Mouse (Mus musculus): Measurements from ENCODE around the gene Fbln2. TPM values are rescaled to one million over a fixed set of nuclear protein-coding genes. Genes with fewer than 3 reads are reported as not detected.
A peak's percentile ranks its signal among the peaks of the same experiment; 100 is the strongest.

The Fbln2 gene
- polyA plus RNA-seq, 1 experiment from 2014 or later: 298 TPM

DNA sequence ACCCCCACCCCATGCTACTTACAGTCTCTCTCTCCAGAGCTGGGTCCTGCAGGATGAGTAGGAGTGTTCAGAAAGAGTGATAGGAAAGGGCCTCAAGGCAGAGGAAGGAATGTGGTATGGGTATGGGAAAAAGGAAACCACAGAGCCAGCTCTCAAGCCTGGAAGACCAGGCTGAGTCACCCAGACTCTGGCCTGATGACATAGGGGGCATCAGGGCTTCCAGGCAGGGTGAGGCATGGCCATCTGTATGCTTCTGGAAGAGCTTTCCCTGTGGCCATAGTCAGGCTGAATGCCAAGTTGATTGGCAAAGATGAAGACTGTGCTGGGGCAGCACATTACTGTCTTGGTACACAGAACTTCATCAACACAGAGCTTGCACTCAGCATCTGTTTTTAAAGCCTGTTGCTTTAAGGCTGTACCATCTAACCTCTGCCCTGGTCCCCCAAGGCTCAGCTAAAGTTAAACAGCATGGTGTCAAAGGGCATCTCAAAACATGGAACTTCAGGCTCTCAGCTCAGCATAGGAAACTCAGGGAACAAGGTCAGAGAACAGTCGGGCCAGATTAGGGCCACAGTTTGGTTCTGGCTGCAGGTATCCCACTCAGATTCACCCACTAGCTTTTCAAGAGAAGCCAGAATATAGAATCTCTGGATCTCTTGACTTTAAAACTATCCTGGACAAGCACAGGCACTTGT lies 19.3 kb upstream of the Fbln2 start:
- Histone ChIP-seq H3K9me3 (no peaks in the 10 kb centered on the region), H3K9ac (no peak overlapping the region), H3K27me3 (no peaks in the 10 kb centered on the region), H3K27ac (0 out of 2 replicates have a peak overlapping the region, but pooled peaks have one; percentile 76), H3K4me2 (no peak overlapping the region), H3K36me3 (no peaks in the 10 kb centered on the region), H3K4me3 (no peak overlapping the region), H3K4me1 (peaks cover 41% of the 10 kb centered on the region)
- WGBS: 54% methylated on average over 1 of the region's 1 CpGs
- no peak for ATAC-seq (ENCODE audit: insufficient number of reproducible peaks, insufficient read depth, low FRiP score, low TSS enrichment, low read depth)

DNA sequence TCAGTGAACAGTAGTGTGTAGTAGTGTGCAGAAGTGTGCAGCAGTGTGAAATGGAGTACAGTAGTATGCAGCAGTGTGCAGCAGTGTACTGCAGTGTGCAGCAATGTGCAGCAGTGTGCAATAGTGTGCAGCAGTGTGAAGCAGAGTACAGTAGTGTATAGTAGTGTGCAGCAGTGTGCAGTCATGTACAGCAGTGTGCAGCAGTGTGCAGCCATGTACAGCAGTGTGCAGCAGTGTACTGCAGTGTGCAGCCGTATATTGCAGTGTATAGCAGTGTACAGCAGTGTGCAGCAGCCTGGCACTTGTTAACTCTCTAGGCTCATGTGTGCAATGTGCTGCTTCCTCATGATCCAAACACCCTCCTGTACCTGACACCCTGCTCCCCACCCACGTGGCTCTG lies 13.8 kb upstream of the Fbln2 start:
- H3K27me3 ChIP-seq: no peaks in the 10 kb centered on the region
- 54% methylated on average over 2 of the region's 2 CpGs for WGBS
- H3K4me1 ChIP-seq: peaks cover 74% of the 10 kb centered on the region
- no peak overlapping the region for H3K4me3 ChIP-seq
- ATAC-seq (ENCODE audit: insufficient number of reproducible peaks, insufficient read depth, low FRiP score, low TSS enrichment, low read depth): no peak
- no peaks in the 10 kb centered on the region for H3K36me3 ChIP-seq
- H3K27ac ChIP-seq: peak overlapping the region; percentile 96
- no peak overlapping the region for H3K4me2 ChIP-seq
- no peaks in the 10 kb centered on the region for H3K9me3 ChIP-seq
- H3K9ac ChIP-seq: no peak overlapping the region

DNA sequence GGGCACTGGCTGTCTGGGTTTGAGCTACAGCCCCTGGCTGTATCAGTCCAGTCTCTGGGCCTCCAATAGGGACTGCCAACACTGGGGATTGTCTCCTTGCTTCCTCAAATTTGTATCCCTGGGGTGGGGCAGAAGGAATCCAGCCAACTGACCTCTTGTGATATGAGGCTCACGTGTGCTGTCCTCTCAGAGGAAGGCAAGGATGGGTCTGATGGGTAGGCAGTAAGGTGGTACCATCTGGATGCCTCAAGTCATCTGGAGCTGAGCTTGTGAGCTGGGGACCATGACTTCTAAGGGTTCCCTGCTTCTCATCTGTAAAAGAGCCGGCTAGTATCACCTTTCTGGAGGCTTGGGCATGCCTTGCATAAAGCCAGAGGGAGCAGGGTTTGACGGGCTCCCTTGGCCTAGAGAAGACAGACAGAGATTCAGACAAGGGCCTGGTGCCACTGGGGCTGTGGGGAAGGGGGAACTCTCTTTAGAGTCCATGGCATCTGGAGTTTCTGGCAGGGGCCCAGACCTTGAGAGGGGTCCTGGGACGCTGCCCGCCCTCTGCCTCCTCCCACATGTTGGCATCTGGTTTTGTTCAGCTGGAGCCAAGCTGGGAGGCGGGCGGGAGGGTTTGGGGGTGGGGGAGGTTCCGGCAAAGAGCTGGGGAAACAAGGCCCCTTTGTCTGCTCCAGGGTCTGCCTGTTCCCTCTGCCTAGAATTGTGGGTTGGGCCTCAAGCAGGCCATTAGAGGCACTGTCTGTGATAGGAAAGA lies 11.6 kb upstream of the Fbln2 start:
- 16% methylated on average over 8 of the region's 8 CpGs for WGBS
- Histone ChIP-seq H3K4me1 (peaks cover 74% of the 10 kb centered on the region), H3K9ac (no peak overlapping the region), H3K9me3 (no peaks in the 10 kb centered on the region), H3K4me3 (no peak overlapping the region), H3K36me3 (no peaks in the 10 kb centered on the region), H3K4me2 (0 out of 2 replicates have a peak overlapping the region, but pooled peaks have one; percentile 3), H3K27ac (peak overlapping the region; percentile 96), H3K27me3 (no peaks in the 10 kb centered on the region)
- ATAC-seq (ENCODE audit: insufficient number of reproducible peaks, insufficient read depth, low FRiP score, low TSS enrichment, low read depth): peak; percentile 84

DNA sequence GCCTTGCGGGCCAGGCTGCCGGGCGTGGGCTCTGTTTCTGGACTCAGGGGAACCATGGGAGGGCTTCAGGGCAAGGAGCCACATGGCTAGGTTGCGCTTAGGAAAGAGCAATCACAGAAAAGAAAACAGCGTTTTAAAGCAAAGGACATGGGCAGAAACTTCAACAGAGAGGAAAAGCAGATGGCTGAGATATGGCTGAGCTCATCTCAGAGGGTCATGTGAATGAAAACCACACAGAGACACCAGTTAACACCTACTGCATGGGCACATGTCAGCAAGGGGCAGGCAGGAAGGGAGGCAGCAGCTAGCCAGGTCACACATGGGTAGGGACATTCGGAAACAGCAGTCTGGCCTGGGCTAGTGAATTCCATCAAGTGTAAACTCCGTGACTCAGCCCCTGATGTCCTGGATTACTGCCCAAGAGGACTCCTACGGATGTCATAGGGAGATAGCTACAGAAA lies 10.3 kb upstream of the Fbln2 start:
- Histone ChIP-seq H3K4me1 (peaks cover 68% of the 10 kb centered on the region), H3K9ac (no peak overlapping the region), H3K36me3 (no peaks in the 10 kb centered on the region), H3K27ac (peak overlapping the region; percentile 96), H3K4me2 (no peak overlapping the region), H3K9me3 (no peaks in the 10 kb centered on the region), H3K27me3 (no peaks in the 10 kb centered on the region), H3K4me3 (no peak overlapping the region)
- WGBS: 63% methylated on average over 8 of the region's 8 CpGs
- ATAC-seq (ENCODE audit: insufficient number of reproducible peaks, insufficient read depth, low FRiP score, low TSS enrichment, low read depth): no peak

DNA sequence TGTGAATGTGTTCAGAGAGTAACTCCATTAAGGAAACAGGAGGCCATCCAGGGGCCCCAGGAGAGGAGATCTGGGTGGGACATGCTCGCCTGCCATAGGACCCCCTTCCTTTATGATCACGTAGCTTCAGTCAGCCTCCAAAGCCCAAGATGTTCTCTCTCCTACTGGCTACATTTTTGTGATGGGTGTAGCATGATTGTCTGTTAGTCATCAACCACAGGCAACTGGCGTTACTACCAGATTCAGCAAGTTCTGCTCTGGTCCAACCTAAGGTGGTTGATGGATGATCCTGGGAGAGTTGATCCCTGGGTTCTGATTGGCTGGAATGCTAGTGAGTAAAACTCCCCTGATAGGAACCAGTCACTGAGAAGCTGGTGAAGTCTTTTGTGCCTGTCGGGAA lies 9.7 kb upstream of the Fbln2 start:
- Histone ChIP-seq H3K36me3 (no peaks in the 10 kb centered on the region), H3K4me3 (no peak overlapping the region), H3K9ac (no peak overlapping the region), H3K9me3 (no peaks in the 10 kb centered on the region), H3K4me1 (peaks cover 66% of the 10 kb centered on the region), H3K27ac (peak overlapping the region; percentile 96; the same call in 1 of the 2 replicates), H3K27me3 (no peaks in the 10 kb centered on the region), H3K4me2 (no peak overlapping the region)
- WGBS: 60% methylated on average over 4 of the region's 4 CpGs
- no peak for ATAC-seq (ENCODE audit: insufficient number of reproducible peaks, insufficient read depth, low FRiP score, low TSS enrichment, low read depth)

DNA sequence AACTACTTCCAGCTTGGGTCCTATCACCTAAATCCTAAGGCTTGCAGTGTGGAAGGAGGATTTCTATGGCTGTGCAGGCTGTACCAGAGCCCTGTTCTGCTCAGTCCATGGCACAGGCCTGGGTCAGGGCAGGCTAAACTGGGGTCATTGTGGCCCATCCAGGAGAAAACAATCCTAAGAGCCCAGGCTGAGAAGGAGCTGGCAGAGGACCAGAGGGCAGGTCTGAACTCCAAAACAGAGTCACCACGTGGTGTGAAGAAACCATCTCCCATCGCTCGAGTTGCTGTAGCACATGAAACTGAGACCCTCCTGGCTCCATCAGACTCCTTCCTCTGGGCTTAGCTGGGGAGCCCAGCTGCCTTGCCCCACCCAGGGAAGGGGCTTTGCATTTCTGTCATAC lies 6.9 kb upstream of the Fbln2 start:
- Histone ChIP-seq H3K27me3 (no peaks in the 10 kb centered on the region), H3K9ac (no peak overlapping the region), H3K27ac (peak overlapping the region; percentile 66), H3K36me3 (no peaks in the 10 kb centered on the region), H3K9me3 (no peaks in the 10 kb centered on the region), H3K4me3 (no peak overlapping the region), H3K4me1 (peaks cover 68% of the 10 kb centered on the region), H3K4me2 (no peak overlapping the region)
- no peak for ATAC-seq (ENCODE audit: insufficient number of reproducible peaks, insufficient read depth, low FRiP score, low TSS enrichment, low read depth)
- WGBS: 44% methylated on average over 3 of the region's 3 CpGs

DNA sequence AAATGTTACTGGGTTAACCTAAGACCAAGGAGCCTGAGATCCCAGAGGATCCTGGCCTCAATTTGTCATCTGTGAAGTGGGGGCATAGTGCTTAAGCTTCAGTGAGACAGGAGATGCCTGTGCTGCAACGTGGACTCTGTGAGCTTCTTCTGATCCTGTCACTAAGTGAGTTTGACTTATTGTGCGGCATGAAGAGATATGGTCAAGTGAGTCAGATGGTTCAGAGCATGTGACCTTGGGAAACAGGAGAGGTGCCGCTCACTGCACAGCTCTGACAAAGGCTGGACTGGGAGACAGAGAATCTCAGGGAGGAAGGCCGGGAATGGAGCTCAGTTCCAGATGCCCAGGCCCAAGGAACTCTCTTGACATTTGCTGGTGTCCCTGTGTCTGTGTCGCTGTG lies 6.5 kb upstream of the Fbln2 start:
- H3K27ac ChIP-seq: peak overlapping the region; percentile 66
- ATAC-seq (ENCODE audit: insufficient number of reproducible peaks, insufficient read depth, low FRiP score, low TSS enrichment, low read depth): no peak
- no peak overlapping the region for H3K4me3 ChIP-seq
- H3K4me1 ChIP-seq: peaks cover 68% of the 10 kb centered on the region
- H3K9ac ChIP-seq: no peak overlapping the region
- no peaks in the 10 kb centered on the region for H3K9me3 ChIP-seq
- H3K36me3 ChIP-seq: no peaks in the 10 kb centered on the region
- H3K27me3 ChIP-seq: no peaks in the 10 kb centered on the region
- WGBS: 72% methylated on average over 5 of the region's 5 CpGs
- no peak overlapping the region for H3K4me2 ChIP-seq

DNA sequence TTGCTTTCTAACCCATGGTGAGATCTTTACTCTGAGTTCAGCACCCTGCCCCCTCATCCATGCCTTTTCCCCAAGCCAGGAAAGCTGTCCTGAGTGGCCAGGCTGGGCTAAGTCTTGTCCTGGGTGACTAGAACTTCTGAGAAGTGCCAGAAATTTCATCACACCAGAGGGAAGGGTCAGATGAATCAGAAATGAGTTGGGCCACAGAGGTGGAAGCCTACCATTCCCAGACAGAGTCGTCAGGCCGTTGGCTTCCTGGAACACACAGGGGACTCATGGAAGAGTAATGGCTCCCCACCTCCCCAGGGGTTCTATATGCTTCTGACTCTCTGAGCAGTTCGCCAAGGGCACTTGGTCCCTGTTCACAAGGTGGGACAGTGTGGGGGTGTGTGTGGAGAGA lies 4.8 kb upstream of the Fbln2 start:
- Histone ChIP-seq H3K4me2 (no peak overlapping the region), H3K9me3 (no peaks in the 10 kb centered on the region), H3K27me3 (no peaks in the 10 kb centered on the region), H3K4me3 (no peak overlapping the region), H3K9ac (no peak overlapping the region), H3K36me3 (no peaks in the 10 kb centered on the region), H3K27ac (no peak overlapping the region), H3K4me1 (peaks cover 59% of the 10 kb centered on the region)
- 78% methylated on average over 3 of the region's 3 CpGs for WGBS
- no peak for ATAC-seq (ENCODE audit: insufficient number of reproducible peaks, insufficient read depth, low FRiP score, low TSS enrichment, low read depth)

DNA sequence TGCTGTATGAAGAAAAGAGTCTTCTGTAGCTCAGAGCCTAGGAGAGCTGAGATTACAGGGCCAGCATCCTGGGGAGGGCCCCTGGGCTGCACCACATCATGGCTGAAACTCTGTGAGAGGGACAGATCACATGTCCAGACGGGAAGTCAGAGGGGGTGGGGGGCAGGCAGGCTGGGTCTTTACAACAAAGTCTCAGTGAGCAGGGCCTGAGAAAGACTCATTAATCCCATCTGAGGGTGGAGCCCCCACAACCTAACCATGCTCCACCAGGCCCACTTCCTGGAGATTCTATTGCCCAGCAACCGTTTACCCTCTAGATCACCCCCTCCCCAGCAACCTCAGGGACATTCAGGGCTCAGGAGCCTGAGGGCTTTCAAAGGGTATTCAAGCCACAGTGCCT lies 2.5 kb upstream of the Fbln2 start:
- H3K9ac ChIP-seq: no peak overlapping the region; the same call in 1 of the 2 replicates
- no peaks in the 10 kb centered on the region for H3K27me3 ChIP-seq
- WGBS: 5% methylated on average over 2 of the region's 2 CpGs
- H3K27ac ChIP-seq: peak overlapping the region; percentile 79
- peaks cover 69% of the 10 kb centered on the region for H3K4me1 ChIP-seq
- ATAC-seq (ENCODE audit: insufficient number of reproducible peaks, insufficient read depth, low FRiP score, low TSS enrichment, low read depth): peak; percentile 21; the same call in 1 of the 2 replicates
- H3K4me2 ChIP-seq: no peak overlapping the region
- no peaks in the 10 kb centered on the region for H3K36me3 ChIP-seq
- H3K4me3 ChIP-seq: no peak overlapping the region
- H3K9me3 ChIP-seq: no peaks in the 10 kb centered on the region

DNA sequence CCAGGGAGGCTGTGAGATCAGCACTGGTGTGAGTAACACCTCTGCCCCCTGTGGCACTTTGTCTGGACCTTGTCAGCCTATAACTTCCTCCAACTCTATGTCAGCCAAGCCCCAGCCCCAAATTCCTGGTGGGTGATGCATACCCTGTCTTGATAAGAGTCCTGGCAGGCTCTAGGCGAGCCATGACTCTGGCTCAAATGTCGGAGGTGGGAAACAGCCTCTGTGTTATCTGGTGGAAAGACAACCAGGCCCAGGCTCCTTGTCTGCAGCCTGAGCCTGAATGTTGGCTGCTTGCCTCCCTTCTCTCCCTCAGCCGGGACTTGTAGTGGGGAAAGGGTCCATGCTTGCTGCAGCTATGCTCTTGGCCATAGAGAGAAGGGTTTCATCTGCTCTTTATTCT lies 1.4 kb upstream of the Fbln2 start:
- WGBS: 67% methylated on average over 3 of the region's 3 CpGs
- Histone ChIP-seq H3K36me3 (0 out of 2 replicates have a peak, but pooled peaks cover 3% of the 10 kb centered on the region), H3K4me2 (no peak overlapping the region), H3K9me3 (no peaks in the 10 kb centered on the region), H3K9ac (no peak overlapping the region), H3K4me3 (no peak overlapping the region), H3K27me3 (no peaks in the 10 kb centered on the region), H3K4me1 (peaks cover 69% of the 10 kb centered on the region), H3K27ac (peak overlapping the region; percentile 79)
- ATAC-seq (ENCODE audit: insufficient number of reproducible peaks, insufficient read depth, low FRiP score, low TSS enrichment, low read depth): no peak

DNA sequence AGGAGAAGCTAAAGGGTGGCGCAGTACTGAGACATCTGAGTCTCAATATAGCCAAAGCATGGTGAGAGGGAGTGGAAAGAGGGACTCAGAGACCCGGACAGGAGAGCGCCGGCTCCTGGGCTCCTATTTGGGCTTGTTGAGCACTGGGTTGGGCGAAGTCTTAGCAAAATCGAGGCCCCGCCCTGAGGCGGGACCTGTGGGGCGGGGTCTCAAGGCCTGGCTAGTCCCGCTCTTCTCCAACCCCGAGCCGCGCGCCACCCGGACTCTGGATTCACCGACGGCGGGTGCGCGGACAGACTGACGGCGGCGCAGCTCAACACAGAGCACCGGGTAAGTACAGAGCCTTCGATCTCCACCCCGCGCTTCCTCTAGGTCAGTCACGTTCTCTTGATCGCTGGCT lies 316 bp downstream of the Fbln2 start:
- no peaks in the 10 kb centered on the region for H3K9me3 ChIP-seq
- H3K4me3 ChIP-seq: peak overlapping the region; percentile 65
- peak; percentile 81 for ATAC-seq (ENCODE audit: insufficient number of reproducible peaks, insufficient read depth, low FRiP score, low TSS enrichment, low read depth)
- peaks cover 10% of the 10 kb centered on the region for H3K36me3 ChIP-seq
- no peaks in the 10 kb centered on the region for H3K27me3 ChIP-seq
- H3K27ac ChIP-seq: peak overlapping the region; percentile 84
- peaks cover 84% of the 10 kb centered on the region for H3K4me1 ChIP-seq
- H3K4me2 ChIP-seq: peak overlapping the region; percentile 87
- WGBS: 1% methylated on average over 29 of the region's 29 CpGs
- H3K9ac ChIP-seq: peak overlapping the region; percentile 81
